8 mouse cellular contexts compared by ENCODE assay signal in genomic region chr16:17617922-17618565, GRCm38 (mm10). TPM values are rescaled to one million over a fixed set of nuclear protein-coding genes. Genes with fewer than 3 reads are reported as not detected.
A peak's percentile ranks its signal among the peaks of the same experiment; 100 is the strongest.
DNase-seq lines count a peak whose midpoint lies in the region; ATAC-seq and TF ChIP-seq lines count a peak whose summit lies in the region.

No protein-coding gene starts in this region.

- H3K4me1 ChIP-seq in midbrain, embryonic 14.5 days (ENCODE audit: control insufficient read depth, insufficient read depth, low read length), result peaks cover 9% of the 10 kb centered on the region
- peaks cover 15% of the 10 kb centered on the region for H3K4me1 ChIP-seq in midbrain, embryonic 15.5 days
- peaks cover 3% of the 10 kb centered on the region for H3K4me1 ChIP-seq in bone marrow, adult 2 months (ENCODE audit: control insufficient read depth, insufficient read depth, low read length)
- H3K4me1 ChIP-seq in embryonic facial prominence, embryonic 15.5 days, result peaks cover 17% of the 10 kb centered on the region
- H3K4me1 ChIP-seq in limb, embryonic 12.5 days (replicated peaks), result peaks cover 16% of the 10 kb centered on the region
- peaks cover 11% of the 10 kb centered on the region for H3K4me1 ChIP-seq in testis, adult 2 months (ENCODE audit: control insufficient read depth, insufficient read depth, low read length)

- H3K9me3 ChIP-seq in midbrain, embryonic 14.5 days (ENCODE audit: control insufficient read depth, low read length), result no peaks in the 10 kb centered on the region
- H3K9me3 ChIP-seq in midbrain, embryonic 15.5 days, result no peaks in the 10 kb centered on the region
- H3K9me3 ChIP-seq in embryonic facial prominence, embryonic 15.5 days (replicated peaks), result no peaks in the 10 kb centered on the region
- H3K9me3 ChIP-seq in limb, embryonic 12.5 days, result no peaks in the 10 kb centered on the region

- no peak for TF ChIP-seq POLR2A in bone marrow, adult 2 months (IDR thresholded peaks at IDR 0.05; ENCODE audit: borderline replicate concordance, control insufficient read depth, low read depth, low read length)
- TF ChIP-seq POLR2A in testis, adult 2 months (IDR thresholded peaks at IDR 0.05; ENCODE audit: control insufficient read depth, low read depth, low read length), result no peak

- TF ChIP-seq CTCF in bone marrow, adult 2 months (IDR thresholded peaks at IDR 0.05; ENCODE audit: control insufficient read depth, insufficient read depth, low read length), result peak; percentile 85
- TF ChIP-seq CTCF in testis, adult 2 months (IDR thresholded peaks at IDR 0.05; ENCODE audit: control insufficient read depth, insufficient read depth, insufficient replicate concordance, low read depth, low read length), result peak; percentile 77; the same call in 1 of the 2 replicates

- 20% methylated on average over 13 of the region's 13 CpGs for WGBS in midbrain, embryonic 14.5 days
- 16% methylated on average over 13 of the region's 13 CpGs for WGBS in midbrain, embryonic 15.5 days
- 17% methylated on average over 13 of the region's 13 CpGs for WGBS in bone marrow, adult 2 months
- 11% methylated on average over 13 of the region's 13 CpGs for WGBS in embryonic facial prominence, embryonic 15.5 days
- 16% methylated on average over 13 of the region's 13 CpGs for WGBS in limb, embryonic 12.5 days

- H3K9ac ChIP-seq in midbrain, embryonic 14.5 days (replicated peaks; ENCODE audit: low read length), result no peak overlapping the region
- H3K9ac ChIP-seq in midbrain, embryonic 15.5 days, result no peak overlapping the region
- H3K9ac ChIP-seq in embryonic facial prominence, embryonic 15.5 days, result no peak overlapping the region
- no peak overlapping the region for H3K9ac ChIP-seq in limb, embryonic 12.5 days (replicated peaks)

- DNase-seq in midbrain, embryonic 14.5 days, result peak; percentile 51

- peaks cover 16% of the 10 kb centered on the region for H3K36me3 ChIP-seq in midbrain, embryonic 14.5 days (ENCODE audit: control insufficient read depth, insufficient read depth, low read length)
- H3K36me3 ChIP-seq in midbrain, embryonic 15.5 days (replicated peaks), result 0 out of 2 replicates have a peak, but pooled peaks cover 2% of the 10 kb centered on the region
- peaks cover 10% of the 10 kb centered on the region; the same call in 1 of the 2 replicates for H3K36me3 ChIP-seq in embryonic facial prominence, embryonic 15.5 days
- H3K36me3 ChIP-seq in limb, embryonic 12.5 days, result peaks cover 16% of the 10 kb centered on the region
- H3K36me3 ChIP-seq in testis, adult 2 months (ENCODE audit: control insufficient read depth, insufficient read depth, low read length), result no peaks in the 10 kb centered on the region; the same call in 1 of the 2 replicates

- ATAC-seq in midbrain, embryonic 14.5 days (ENCODE audit: low FRiP score, low TSS enrichment), result no peak
- ATAC-seq in midbrain, embryonic 15.5 days (replicated peaks), result no peak; the same call in 1 of the 2 replicates
- ATAC-seq in embryonic facial prominence, embryonic 15.5 days (ENCODE audit: insufficient number of reproducible peaks, low FRiP score, low TSS enrichment, low read depth), result no peak
- peak; percentile 86 for ATAC-seq in hematopoietic stem cell, adult 5-6 weeks (replicated peaks in 1 of 2; ENCODE audit: insufficient read depth in 1 of 2, low FRiP score in 2 of 2, low TSS enrichment in 1 of 2, low read depth in 1 of 2, poor library complexity in 2 of 2, severe bottlenecking in 2 of 2)
- ATAC-seq in limb, embryonic 12.5 days (ENCODE audit: insufficient number of reproducible peaks, insufficient read depth, low FRiP score, low TSS enrichment, low read depth), result peak; percentile 65
- peak; percentile 51; the same call in 1 of the 2 replicates for ATAC-seq in monocyte, adult 5-6 weeks (replicated peaks; ENCODE audit: insufficient number of reproducible peaks, low FRiP score, low TSS enrichment, poor library complexity, severe bottlenecking)

- H3K27ac ChIP-seq in midbrain, embryonic 14.5 days (replicated peaks; ENCODE audit: low read depth, low read length), result no peak overlapping the region
- H3K27ac ChIP-seq in midbrain, embryonic 15.5 days, result no peak overlapping the region
- H3K27ac ChIP-seq in bone marrow, adult 2 months (ENCODE audit: control insufficient read depth, insufficient read depth, low read depth, low read length, poor library complexity), result no peak overlapping the region
- no peak overlapping the region for H3K27ac ChIP-seq in embryonic facial prominence, embryonic 15.5 days (replicated peaks)
- H3K27ac ChIP-seq in limb, embryonic 12.5 days, result no peak overlapping the region
- no peak overlapping the region for H3K27ac ChIP-seq in testis, adult 2 months (ENCODE audit: control insufficient read depth, insufficient read depth, low read depth, low read length)

- H3K4me3 ChIP-seq in midbrain, embryonic 14.5 days (replicated peaks; ENCODE audit: low read depth, low read length), result no peak overlapping the region
- H3K4me3 ChIP-seq in midbrain, embryonic 15.5 days, result no peak overlapping the region
- no peak overlapping the region for H3K4me3 ChIP-seq in bone marrow, adult 2 months (replicated peaks; ENCODE audit: control insufficient read depth, low read depth, low read length)
- no peak overlapping the region; the same call in 1 of the 2 replicates for H3K4me3 ChIP-seq in embryonic facial prominence, embryonic 15.5 days (replicated peaks)
- 0 out of 2 replicates have a peak overlapping the region, but pooled peaks have one; percentile 6 for H3K4me3 ChIP-seq in limb, embryonic 12.5 days (replicated peaks)
- H3K4me3 ChIP-seq in testis, adult 2 months (ENCODE audit: control insufficient read depth, low read depth, low read length), result no peak overlapping the region

- no peak overlapping the region for H3K4me2 ChIP-seq in midbrain, embryonic 14.5 days (ENCODE audit: low read length)
- H3K4me2 ChIP-seq in midbrain, embryonic 15.5 days, result no peak overlapping the region
- 0 out of 2 replicates have a peak overlapping the region, but pooled peaks have one; percentile 22 for H3K4me2 ChIP-seq in embryonic facial prominence, embryonic 15.5 days (replicated peaks)
- peak overlapping the region; percentile 15; the same call in 1 of the 2 replicates for H3K4me2 ChIP-seq in limb, embryonic 12.5 days

- no peaks in the 10 kb centered on the region for H3K27me3 ChIP-seq in midbrain, embryonic 14.5 days (ENCODE audit: control insufficient read depth, insufficient read depth, low read length)
- H3K27me3 ChIP-seq in midbrain, embryonic 15.5 days (replicated peaks), result no peaks in the 10 kb centered on the region
- H3K27me3 ChIP-seq in embryonic facial prominence, embryonic 15.5 days, result no peaks in the 10 kb centered on the region
- no peaks in the 10 kb centered on the region for H3K27me3 ChIP-seq in limb, embryonic 12.5 days
- H3K27me3 ChIP-seq in testis, adult 2 months (ENCODE audit: control insufficient read depth, insufficient read depth, low read length), result no peaks in the 10 kb centered on the region

RNA-seq across cellular contexts. Expression of gene Smpd4, which starts 1.1 kb away (rescaled TPM):
- polyA plus RNA-seq in midbrain, embryonic 14.5 days (2014; fragmentation: Nextera tagmentation; extraction: Ambion mirVana), result 29.1 and 29.3 TPM in 2 replicates
- polyA plus RNA-seq in midbrain, embryonic 15.5 days (2015; fragmentation: Nextera tagmentation; extraction: Ambion mirVana), result 30.1 and 34.7 TPM in 2 replicates
- 17.1 and 24.9 TPM in 2 replicates for polyA plus RNA-seq in bone marrow, adult 2 months (2011; ENCODE audit: insufficient read depth, insufficient read length, low replicate concordance, missing spikeins)
- polyA plus RNA-seq in embryonic facial prominence, embryonic 15.5 days (2015; fragmentation: Nextera tagmentation; extraction: Ambion mirVana), result 28.1 and 32.5 TPM in 2 replicates
- total RNA-seq in hematopoietic stem cell, adult 5-6 weeks (2017), result 32.3 and 45.2 TPM in 2 replicates
- polyA plus RNA-seq in limb, embryonic 12.5 days (2016; fragmentation: Nextera tagmentation; extraction: Ambion mirVana), result 50.6 and 52.1 TPM in 2 replicates
- total RNA-seq in monocyte, adult 5-6 weeks (2017), result 10.3 to 29.4 TPM (median 12.7 TPM) in 3 replicates
- polyA plus RNA-seq in testis, adult 2 months (2012; rRNA removed), result 280 and 291 TPM in 2 replicates

RNA-seq across cellular contexts. Expression of gene Ccdc74a, which starts 28.2 kb away (rescaled TPM):
- polyA plus RNA-seq in midbrain, embryonic 14.5 days (2014; fragmentation: Nextera tagmentation; extraction: Ambion mirVana), result 9.4 and 9.6 TPM in 2 replicates
- 11.2 and 11.5 TPM in 2 replicates for polyA plus RNA-seq in midbrain, embryonic 15.5 days (2015; fragmentation: Nextera tagmentation; extraction: Ambion mirVana)
- 2.4 and 9.9 TPM in 2 replicates for polyA plus RNA-seq in bone marrow, adult 2 months (2011; ENCODE audit: insufficient read depth, insufficient read length, low replicate concordance, missing spikeins)
- 15.4 and 15.9 TPM in 2 replicates for polyA plus RNA-seq in embryonic facial prominence, embryonic 15.5 days (2015; fragmentation: Nextera tagmentation; extraction: Ambion mirVana)
- not detected in 2 replicates for total RNA-seq in hematopoietic stem cell, adult 5-6 weeks (2017)
- 8.2 and 11.9 TPM in 2 replicates for polyA plus RNA-seq in limb, embryonic 12.5 days (2016; fragmentation: Nextera tagmentation; extraction: Ambion mirVana)
- total RNA-seq in monocyte, adult 5-6 weeks (2017), result not detected in 3 replicates
- polyA plus RNA-seq in testis, adult 2 months (2012; rRNA removed), result 120 and 138 TPM in 2 replicates

RNA-seq across cellular contexts. Expression of gene Slc7a4, which starts 35.0 kb away (rescaled TPM):
- polyA plus RNA-seq in midbrain, embryonic 14.5 days (2014; fragmentation: Nextera tagmentation; extraction: Ambion mirVana), result 25.0 and 32.4 TPM in 2 replicates
- 38.7 and 42.7 TPM in 2 replicates for polyA plus RNA-seq in midbrain, embryonic 15.5 days (2015; fragmentation: Nextera tagmentation; extraction: Ambion mirVana)
- 4.5 and 4.6 TPM in 2 replicates for polyA plus RNA-seq in bone marrow, adult 2 months (2011; ENCODE audit: insufficient read depth, insufficient read length, low replicate concordance, missing spikeins)
- 8.6 and 9.4 TPM in 2 replicates for polyA plus RNA-seq in embryonic facial prominence, embryonic 15.5 days (2015; fragmentation: Nextera tagmentation; extraction: Ambion mirVana)
- 9.2 and 9.7 TPM in 2 replicates for total RNA-seq in hematopoietic stem cell, adult 5-6 weeks (2017)
- polyA plus RNA-seq in limb, embryonic 12.5 days (2016; fragmentation: Nextera tagmentation; extraction: Ambion mirVana), result 2.7 and 2.9 TPM in 2 replicates
- total RNA-seq in monocyte, adult 5-6 weeks (2017), result 0.32 TPM in 1 of 3 replicates, not detected in the others
- 49.9 and 55.6 TPM in 2 replicates for polyA plus RNA-seq in testis, adult 2 months (2012; rRNA removed)

RNA-seq across cellular contexts. Expression of gene P2rx6, which starts 56.4 kb away (rescaled TPM):
- 1.5 and 1.9 TPM in 2 replicates for polyA plus RNA-seq in midbrain, embryonic 14.5 days (2014; fragmentation: Nextera tagmentation; extraction: Ambion mirVana)
- polyA plus RNA-seq in midbrain, embryonic 15.5 days (2015; fragmentation: Nextera tagmentation; extraction: Ambion mirVana), result 2.3 and 3.1 TPM in 2 replicates
- polyA plus RNA-seq in bone marrow, adult 2 months (2011; ENCODE audit: insufficient read depth, insufficient read length, low replicate concordance, missing spikeins), result 0.41 TPM in 1 of 2 replicates, not detected in the other
- 0.70 and 0.99 TPM in 2 replicates for polyA plus RNA-seq in embryonic facial prominence, embryonic 15.5 days (2015; fragmentation: Nextera tagmentation; extraction: Ambion mirVana)
- total RNA-seq in hematopoietic stem cell, adult 5-6 weeks (2017), result 0.69 and 1.4 TPM in 2 replicates
- polyA plus RNA-seq in limb, embryonic 12.5 days (2016; fragmentation: Nextera tagmentation; extraction: Ambion mirVana), result 0.26 and 0.33 TPM in 2 replicates
- not detected in 3 replicates for total RNA-seq in monocyte, adult 5-6 weeks (2017)
- polyA plus RNA-seq in testis, adult 2 months (2012; rRNA removed), result 0.73 and 1.1 TPM in 2 replicates

RNA-seq across cellular contexts. Expression of gene Lrrc74b, which starts 57.0 kb away (rescaled TPM):
- polyA plus RNA-seq in midbrain, embryonic 14.5 days (2014; fragmentation: Nextera tagmentation; extraction: Ambion mirVana), result 0.66 and 0.95 TPM in 2 replicates
- 1.3 TPM in 2 replicates for polyA plus RNA-seq in midbrain, embryonic 15.5 days (2015; fragmentation: Nextera tagmentation; extraction: Ambion mirVana)
- polyA plus RNA-seq in bone marrow, adult 2 months (2011; ENCODE audit: insufficient read depth, insufficient read length, low replicate concordance, missing spikeins), result not detected in 2 replicates
- polyA plus RNA-seq in embryonic facial prominence, embryonic 15.5 days (2015; fragmentation: Nextera tagmentation; extraction: Ambion mirVana), result 3.1 and 7.8 TPM in 2 replicates
- 0.13 and 0.45 TPM in 2 replicates for total RNA-seq in hematopoietic stem cell, adult 5-6 weeks (2017)
- not detected in 2 replicates for polyA plus RNA-seq in limb, embryonic 12.5 days (2016; fragmentation: Nextera tagmentation; extraction: Ambion mirVana)
- total RNA-seq in monocyte, adult 5-6 weeks (2017), result 0.75 TPM in 1 of 3 replicates, not detected in the others
- 0.31 and 0.54 TPM in 2 replicates for polyA plus RNA-seq in testis, adult 2 months (2012; rRNA removed)

Comparison
In these comparisons a context has a peak if more than half of its experiments do, and no peak if none do; other contexts are left out.
1. ATAC-seq: peak in hematopoietic stem cell, adult 5-6 weeks (2 of 2), limb, embryonic 12.5 days (single experiment) and monocyte, adult 5-6 weeks (single experiment); none in midbrain, embryonic 14.5 days (single experiment), midbrain, embryonic 15.5 days (single experiment) and embryonic facial prominence, embryonic 15.5 days (single experiment).
2. H3K4me2 ChIP-seq: peak in embryonic facial prominence, embryonic 15.5 days (single experiment) and limb, embryonic 12.5 days (single experiment); none in midbrain, embryonic 14.5 days (single experiment) and midbrain, embryonic 15.5 days (single experiment).